Mouse (Mus musculus) kidney, postnatal 36 days (tissue): Measurements from ENCODE around the gene Sec1.

Source experiments
- DNase-seq, 2 experiments: peaks; one replicate each; pipeline ENCODE4 v3.0.0; 2021 to 2022; ENCODE audit warnings: mixed read lengths in 2 of 2

Sec1 gene

DNA sequence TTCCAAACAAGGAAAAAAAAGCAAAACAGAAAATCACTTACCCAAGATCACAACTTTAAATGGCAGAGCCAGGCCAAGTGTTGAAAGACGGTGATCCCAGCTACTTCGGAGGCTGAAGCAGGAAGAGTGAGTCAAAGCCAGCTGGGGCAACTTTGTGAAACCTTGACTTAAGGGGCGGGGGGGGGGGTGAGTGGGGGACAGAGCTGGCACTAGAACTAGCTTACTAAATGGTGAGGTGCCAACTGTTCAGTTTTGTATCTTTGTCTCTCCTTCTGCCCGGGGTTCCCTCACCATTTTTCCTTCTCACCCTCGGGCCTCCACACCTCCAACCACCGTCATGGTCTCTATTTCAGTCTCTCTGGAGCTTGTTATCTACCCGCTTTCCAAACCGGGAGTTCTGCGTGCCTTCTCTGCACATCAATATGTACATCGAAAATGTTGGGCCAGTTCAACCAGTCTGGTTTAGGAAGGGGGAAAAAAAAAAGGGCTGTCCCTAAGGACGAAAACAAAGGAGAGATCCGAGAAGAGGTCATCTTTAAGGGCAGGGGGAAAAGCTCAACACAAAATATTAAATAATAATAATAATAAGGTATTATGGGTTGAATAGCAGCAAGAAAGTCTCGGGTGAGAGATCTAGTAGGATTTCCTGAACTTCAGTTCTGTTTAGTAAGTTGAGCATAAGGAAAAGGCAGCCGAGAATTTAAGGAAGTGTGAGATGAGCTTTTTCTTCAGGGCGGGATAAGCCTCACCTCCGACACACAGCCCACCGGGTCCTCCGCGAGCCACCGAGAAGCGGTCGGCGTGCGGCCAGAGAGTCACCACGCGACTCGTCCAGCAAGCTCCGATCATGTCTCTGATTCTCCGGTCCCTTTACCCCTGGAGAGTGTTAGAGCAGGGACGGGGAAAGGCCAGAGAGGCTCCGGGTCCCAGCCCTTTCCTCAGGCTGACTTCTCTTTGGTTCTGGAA lies 23.0 kb upstream of the Sec1 start:
- DNase-seq: no peak

DNA sequence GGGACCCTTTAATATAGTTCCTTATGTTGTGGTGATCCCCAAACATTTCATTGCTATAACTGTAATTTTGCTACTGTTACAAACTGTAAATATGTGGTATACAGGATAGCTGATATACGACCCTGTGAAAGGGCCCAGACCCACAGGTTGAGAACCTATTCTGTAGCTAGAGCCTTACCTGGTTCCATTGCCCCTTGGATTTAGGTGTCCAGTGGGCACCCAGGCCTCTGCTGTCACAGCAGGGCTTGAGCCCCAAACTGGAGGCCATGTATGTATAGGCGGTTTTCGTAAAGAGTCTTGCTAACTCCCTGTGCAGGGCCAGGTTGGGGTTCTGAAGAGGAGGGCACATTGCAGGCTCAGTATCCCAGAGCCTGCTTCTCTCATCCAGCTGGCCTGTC lies 22.3 kb upstream of the Sec1 start:
- no peak for DNase-seq

DNA sequence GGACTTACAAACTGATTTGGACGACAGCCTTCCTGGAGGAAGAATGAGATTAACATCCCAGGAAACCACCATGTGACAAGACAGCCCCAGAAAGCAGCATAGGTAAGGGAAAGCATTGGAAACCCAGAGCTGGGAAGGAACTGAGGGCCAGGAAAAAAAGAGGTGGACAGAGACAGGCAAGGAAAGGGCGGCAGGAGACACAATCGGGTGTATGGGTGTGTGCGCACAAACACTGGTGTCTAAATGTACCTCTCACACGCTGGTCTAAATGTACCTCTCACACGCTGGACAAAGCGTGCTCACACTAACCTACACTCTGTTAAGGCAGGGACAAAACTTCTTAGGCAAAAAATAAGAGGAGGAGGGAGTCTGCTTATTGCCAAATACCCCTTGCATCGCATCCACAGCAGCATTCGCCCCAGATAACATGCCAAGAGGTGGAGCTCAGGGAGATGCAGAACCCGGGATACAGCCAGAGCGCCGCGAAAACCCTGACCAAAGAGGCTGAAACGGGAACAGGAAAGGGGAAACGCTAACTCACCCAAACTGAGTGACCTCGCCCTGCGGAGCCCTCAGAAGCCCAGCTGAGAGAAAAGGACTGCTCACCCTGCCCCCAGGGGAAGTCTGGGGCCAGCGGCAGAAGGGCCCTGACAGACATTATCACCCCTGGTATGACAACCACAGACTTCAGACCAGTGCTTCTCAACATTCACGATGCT lies 21.7 kb upstream of the Sec1 start:
- DNase-seq: peak in 1 of 2 experiments; percentile 31

DNA sequence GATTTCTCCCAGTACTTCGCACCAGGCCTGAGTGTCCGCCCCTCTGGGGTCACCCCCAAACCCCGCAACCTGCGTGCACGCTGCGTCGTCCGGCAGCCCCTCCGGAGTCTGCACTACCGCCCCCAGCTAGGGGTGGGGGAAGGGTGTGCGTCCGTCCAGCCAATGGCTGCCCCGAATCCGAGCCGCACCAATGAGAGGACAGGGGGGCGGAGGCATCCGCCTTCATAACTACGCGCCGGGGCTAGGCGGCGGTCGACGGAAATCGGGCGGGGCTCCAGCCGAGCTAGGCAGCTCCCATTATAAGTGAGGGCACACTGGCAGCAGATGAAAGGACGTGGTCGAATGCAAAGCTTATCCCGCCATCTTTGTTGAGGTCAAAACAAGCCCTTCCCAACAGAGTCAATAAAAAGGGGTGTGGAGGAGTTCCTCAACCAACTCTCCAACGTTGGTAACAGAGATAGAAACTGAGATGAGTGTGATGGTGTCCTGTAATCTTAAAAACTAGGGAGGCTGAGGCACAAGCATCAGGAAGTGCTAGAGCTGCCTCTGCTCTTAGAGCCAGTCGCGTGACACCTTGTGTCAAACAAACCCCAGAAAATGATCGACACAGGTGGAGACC lies 21.0 kb upstream of the Sec1 start, which contains the start of gene Rpl18:
Gene Rpl18 (plus strand): TSS at position 368 of the 619 bp plus-strand sequence.
- DNase-seq: peak; percentile 99

DNA sequence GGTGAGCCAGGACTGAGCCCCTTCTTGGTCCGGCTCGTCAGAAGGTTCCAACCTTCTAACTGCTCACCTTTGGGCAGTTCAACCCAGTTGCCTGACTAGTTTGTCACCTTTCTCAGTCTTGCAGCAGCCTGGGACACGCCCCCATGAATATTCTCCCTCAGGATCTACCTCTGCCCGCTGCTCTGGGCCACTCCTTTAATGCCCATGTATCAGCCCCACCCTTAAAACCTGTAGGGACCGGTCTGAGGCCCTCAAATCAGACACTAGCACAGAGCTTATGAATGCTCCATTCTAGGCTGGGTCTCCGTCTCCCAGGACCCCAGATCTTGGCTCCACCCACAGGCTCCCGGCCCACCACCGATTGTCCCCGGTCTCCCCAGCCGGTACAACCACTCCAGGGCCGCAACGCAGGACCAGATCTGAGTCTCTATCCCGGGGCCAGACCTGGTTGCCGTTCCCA lies 20.5 kb upstream of the Sec1 start:
- peak; percentile 61 to 79 for DNase-seq

DNA sequence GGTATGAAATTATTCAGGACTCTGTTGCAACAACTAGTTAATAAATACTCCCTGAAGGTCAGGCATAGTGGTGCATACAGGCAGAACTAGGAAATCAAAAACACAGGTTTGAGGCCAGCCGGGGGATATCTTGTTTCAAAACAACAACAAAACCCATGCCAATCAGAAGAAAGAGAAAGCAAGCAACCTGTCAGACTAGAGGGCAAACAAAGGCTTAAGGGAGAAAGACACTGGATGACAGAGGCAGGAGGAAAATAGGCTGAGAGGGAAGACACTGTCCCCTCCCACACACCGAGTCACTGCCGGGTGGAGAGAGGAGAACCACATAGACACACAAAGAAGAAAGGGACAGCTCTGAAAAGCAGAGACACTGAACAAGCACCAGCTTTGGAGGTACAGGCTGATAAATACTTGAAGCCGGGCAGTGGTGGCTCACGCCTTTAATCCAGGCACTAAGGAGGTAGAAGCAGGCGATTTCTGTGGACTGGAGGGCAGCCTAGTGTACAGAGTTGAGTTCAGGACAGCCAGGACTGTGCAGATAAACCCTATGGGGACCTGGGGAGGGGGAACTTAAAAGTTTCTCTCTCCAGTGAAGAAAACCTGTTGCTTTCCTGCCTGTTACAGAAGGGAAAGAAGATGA lies 19.8 kb upstream of the Sec1 start:
- DNase-seq: peak in 1 of 2 experiments; percentile 14

DNA sequence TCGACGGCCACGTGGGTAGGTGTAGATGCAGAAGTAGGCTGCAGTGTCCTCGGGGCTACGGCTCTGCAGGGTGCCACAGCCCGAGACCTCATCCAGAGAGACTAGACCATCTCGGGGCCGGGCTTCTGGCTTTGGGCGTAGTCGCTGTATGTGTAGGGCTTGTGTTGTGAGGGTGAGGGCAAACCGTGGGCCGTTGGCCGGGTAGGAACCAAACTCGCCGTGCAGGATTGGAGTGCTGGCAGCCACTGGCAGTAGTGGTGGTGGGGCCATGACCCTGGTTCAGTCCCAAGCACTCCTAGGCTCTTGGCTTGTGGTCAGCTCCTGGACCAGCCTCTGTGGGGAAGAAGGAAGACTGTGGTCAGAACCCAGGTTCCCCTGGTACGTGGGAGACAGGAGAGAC lies 19.2 kb upstream of the Sec1 start:
- DNase-seq: peak in 1 of 2 experiments; percentile 39

DNA sequence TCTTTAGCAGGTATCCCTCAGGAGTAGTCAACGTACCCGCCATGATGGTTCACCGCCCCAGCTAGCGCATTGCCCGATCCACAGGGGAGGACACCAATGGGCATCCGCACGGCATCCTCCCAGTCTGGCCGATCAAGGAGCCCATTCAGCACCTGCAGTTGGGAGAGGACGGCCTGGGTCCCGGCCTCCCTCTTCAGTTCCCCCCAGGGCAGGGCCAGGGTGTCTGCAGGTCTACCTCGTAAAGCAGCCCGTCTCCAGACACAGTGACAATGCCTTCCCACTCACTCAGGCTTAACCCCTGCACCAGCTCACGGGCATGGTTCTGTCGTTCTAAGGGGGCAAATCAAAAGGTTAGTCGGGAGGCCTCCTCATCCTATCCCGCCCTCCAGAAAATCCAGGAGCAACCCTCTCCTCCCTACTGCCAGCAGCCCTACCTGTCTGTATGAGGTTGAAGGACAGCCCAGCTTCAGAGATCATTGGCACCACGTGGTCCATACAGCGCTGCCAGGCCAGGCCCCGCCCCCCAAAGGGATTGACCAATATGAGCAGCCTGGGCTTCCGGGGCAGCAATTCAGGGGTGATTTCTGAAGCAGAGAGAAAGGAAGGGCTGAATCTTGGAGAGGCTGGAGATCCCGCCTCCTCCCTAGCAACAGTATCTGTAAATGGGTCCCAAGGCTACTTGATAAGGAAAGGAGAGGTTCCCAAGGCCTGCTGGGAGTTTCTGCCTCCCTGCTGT lies 18.0 kb upstream of the Sec1 start:
- DNase-seq: peak; percentile 93 to 94

DNA sequence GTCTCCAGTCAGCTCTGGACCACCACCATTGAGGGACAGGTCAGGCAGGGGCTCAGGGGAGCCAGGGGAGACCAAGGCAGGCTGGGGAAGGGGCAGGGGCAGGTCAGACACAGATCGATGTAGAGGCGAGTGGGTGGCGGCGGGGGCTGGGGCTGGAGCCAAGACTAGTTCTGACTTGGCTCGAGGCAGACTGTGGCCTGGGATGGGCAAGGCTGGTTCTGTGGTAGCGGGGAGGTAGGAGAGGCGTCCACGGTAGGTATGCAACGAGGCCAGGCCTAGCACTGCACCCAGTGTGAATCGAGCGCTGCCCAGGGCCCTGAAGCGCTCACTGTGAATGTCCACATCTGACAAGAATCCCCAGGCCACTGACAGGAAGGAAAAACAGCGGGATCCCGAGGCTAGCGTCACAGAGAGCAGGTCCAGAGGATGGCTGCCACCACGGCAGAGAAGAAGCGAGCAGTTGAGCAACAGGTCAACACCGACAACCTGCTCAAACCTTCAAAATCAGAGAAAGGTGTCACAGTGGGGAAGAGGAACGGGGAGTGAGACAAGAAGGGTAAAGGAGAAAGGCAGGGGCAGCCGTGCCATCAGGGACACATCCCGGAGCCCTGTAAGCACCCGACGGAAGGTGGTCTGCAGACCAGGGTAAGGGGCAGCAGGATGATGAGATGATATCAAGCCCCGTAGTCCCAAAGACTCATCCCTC lies 17.3 kb upstream of the Sec1 start:
- DNase-seq: peak in 1 of 2 experiments; percentile 30

DNA sequence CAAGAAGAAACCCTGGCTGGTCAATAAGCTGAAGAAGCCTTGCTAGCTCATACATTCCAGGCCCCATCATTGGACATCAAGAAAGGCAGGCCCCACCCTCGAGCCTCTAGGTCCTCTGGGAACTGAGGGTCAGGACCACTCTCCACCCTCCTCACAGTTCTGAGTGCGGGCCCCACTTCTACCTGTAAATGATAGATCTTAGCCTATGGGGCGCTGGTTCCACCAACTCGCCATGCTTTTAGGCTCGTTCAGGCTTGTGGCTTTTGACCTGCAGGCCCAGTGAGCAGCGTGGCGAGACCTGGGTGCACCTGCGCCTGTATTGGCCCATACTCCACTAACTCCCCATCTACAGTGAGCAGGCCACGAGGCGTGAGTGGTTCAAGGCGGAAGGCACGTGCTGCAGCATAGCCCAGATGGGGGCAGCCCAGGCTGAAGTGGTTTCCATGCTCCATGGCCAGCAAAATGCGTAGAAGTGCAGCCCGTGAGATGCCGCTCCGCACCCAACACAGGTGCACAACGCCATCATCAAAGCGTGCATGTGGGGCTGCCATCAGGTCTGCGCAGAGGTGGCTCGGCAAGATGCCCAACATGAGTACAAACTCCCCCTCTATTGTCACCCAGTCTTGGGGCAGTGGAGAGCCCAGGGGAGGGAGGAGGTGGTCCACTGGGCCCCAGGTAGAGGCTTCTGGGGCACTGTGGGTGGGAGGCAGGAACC lies 16.4 kb upstream of the Sec1 start:
- DNase-seq: peak in 1 of 2 experiments; percentile 51

DNA sequence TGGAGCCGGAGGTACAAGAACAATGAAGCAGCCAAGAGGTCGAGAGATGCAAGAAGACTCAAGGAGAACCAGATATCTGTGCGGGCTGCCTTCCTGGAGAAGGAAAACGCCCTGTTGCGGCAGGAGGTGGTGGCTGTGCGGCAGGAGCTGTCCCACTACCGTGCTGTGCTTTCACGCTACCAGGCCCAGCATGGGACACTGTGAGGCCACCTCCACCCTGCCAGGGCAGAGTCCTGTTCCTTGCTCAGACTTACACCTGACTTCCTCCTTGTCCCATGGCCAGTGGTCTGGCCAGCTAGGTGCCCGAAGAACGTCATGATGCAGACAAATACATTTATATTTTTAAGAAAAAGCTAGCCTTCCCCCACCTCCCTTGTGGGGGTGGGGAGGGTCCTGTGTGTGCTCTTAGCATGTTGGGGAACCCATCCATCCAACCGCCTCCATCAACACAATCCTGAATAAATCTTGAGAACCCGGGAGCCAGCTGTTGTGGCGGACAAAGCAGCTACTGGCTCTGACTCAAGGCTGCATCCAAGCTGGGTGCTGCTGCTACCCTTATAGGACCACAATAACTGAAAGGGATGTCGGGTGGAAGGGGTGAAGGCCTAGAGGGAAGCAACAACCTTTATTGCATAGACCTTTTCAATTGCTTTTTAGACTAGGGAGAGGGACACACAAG lies 15.6 kb upstream of the Sec1 start:
- peak in 1 of 2 experiments; percentile 43 for DNase-seq

DNA sequence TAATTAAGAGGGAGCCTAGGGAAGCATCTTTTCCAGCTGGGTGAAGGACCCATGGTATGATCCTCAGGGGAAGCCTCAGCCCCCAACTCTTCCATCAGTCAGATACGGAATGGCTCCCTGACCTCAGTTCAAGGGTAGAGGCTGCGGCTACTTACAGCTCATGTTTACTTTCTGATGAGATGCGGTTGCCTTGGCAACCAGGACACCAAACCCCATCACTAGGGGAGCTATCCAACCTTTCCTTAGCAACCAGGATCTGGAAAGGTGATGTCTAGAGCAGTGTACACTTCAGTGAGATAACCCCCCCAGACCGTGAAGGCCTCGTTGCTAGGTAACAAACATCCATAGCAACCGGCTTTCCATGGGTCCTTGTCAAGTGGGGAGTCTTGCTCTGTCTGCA lies 14.8 kb upstream of the Sec1 start:
- peak in 1 of 2 experiments; percentile 40 for DNase-seq

DNA sequence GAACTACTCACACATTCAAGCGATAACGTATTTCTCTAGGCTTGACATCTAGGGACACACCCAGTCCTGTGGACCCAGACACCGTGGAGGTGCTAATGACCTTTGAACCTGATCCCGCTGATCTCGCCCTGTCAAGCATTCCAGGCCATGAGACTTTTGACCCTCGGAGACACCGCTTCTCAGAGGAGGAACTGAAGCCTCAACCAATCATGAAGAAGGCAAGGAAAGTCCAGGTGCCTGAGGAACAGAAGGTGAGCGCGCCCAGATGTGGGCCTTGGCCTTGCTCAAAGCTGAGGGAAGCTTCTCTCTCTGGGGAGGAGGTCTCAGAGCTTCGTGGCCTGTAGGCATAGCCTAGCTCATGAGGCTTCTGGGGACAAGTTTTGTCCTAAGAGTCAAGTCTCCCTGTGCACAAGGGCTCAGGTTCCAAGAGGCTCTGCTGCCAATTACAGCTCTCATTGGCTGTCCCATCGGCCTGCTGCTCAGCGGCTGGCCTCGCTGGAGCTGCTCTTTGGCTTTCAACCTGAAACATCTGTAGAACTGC lies 14.1 kb upstream of the Sec1 start:
- DNase-seq: peak; percentile 79 to 90

DNA sequence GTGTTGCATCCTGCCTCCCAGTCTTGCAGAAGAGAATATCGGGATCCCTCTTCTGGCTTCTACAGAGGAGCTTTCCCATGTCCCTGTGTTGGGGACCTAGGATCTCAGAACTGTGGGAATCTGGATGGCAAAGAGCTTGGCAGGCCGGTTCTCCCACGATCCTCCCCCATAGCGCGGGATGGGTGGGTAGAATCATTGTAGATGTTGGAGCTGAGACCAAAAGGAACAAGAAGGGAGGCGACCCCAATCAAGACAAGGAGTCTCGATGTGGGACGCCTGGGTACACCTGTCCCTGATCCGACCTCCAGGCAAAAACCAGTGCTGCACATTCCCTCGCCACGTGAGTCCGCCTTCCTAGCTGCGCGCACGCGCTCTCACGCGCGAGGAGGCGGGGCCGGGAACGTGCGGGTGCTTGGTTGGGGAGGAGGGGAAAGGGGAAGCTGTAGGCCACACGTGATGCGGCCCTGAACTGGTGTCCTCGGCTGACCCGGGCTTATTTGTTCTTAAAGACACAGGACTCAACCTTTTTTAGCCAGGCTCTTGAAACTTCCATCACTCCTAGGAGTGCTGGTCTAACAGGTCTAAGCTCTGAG lies 13.3 kb upstream of the Sec1 start:
- DNase-seq: peak; percentile 99

DNA sequence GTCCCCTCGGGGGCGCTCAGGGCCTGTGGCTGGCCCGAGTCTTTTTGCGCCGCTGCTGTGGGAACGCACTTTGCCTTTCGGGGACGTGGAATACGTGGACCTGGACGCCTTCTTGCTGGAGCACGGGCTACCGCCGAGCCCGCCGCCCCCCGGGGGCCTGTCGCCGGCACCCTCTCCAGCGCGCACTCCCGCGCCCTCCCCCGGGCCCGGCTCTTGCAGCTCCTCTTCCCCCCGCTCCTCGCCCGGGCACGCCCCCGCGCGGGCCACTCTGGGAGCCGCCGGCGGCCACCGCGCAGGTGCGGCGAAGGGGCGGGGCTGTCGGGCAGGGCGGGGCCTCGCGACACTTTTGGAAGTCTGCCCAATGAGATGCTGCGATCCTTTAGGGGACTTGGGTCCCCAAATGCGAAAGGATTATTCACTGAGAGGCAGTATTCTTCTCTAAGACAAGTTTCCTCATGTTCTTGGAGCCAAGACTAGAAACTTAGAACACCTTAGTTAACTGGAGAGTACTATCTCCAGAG lies 12.6 kb upstream of the Sec1 start:
- peak; percentile 89 to 94 for DNase-seq

DNA sequence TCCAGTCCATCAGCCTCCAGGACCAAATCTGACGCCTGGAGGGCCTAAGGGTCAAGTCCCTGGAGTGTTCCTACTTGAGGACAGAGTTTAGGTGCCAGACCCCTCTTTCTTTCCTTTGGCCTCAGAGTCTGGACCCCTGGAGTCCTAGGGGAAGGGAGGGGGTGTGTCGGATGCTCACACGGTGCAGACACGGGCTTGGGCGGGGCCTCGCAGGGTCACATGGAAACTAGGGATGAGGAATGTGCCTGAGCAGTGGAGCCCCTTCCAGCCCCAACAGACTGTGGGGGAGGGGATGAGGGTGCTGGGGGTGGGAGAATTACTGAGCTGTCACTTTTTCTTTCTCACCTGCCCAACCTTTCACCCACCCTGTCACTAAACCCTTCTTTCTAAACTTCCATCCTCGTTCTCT lies 11.7 kb upstream of the Sec1 start:
- DNase-seq: peak; percentile 94 to 95

DNA sequence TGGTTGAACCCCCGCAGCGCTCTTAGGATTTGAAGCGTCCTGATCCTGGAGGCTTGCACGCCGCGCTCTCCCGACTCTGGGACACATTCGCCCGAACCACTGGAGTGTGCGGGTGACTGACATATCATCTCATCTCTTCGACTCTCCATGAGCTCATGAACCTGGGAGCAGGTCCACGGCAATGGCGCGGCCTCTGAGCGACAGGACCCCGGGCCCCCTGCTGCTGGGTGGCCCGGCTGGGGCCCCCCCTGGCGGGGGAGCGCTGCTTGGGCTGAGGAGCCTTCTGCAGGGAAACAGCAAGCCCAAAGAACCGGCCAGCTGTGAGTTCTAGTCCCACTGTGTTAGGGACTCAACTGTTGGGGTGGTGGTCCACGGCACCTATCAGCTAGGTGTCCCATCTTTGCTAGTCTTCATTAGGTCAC lies 11.3 kb upstream of the Sec1 start:
- no peak for DNase-seq

DNA sequence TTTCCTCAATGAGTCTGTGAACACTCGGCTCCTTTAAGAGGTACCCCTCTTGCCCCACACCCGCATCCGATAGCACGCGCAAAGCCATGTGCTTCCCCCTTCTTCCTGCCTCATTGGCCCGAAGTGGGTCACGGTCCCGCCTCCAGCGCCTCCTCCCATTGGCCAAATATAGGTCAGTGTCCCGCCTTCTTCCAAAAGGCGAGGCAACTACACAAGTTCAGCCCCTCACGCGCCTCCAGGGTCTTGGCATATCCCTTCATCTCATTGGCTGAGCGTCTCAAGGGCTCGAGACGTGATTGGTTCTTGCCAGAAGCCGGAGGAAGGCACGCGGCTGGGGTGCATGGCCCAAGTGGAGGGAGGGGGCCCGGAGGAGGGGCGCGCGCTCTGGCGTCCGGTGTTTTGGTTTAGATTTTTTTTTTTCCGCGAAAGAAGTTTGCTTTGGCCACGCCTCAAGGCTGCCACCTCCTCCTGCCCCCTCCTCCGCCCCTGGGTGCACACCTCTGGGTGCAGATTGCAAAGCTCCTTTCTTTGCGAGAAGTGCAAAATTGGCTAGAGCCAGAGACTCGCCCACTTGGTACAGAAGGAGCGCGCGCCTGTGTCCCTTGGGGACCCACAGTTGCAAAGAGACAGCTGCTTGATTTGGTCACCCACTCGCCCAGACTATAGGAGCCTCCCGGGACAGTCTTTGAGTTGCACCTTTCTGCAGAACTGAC lies 10.7 kb upstream of the Sec1 start, which contains the start of gene Dbp:
Gene Dbp (plus strand): TSS at position 359 of the 713 bp plus-strand sequence.
- peak; percentile 98 to 100 for DNase-seq
